ENCODE assay signal across 18 mouse cellular contexts in genomic region chr1:151598876-151599275, GRCm38 (mm10).
"Had no signal": no experiment of that assay in that cellular context is flagged by ENCODE, and none has a peak within 500 bp of the region (broad histone marks: within the 10 kb centered on the region; RNA-seq: fewer than 3 reads in every experiment).

No protein-coding gene starts in this region.

- H3K4me3 ChIP-seq: left cerebral cortex, adult 2 months; midbrain, embryonic 12.5 days had no signal

- H3K27me3 ChIP-seq: midbrain, embryonic 12.5 days had no signal

- H3K4me1 ChIP-seq: midbrain, embryonic 12.5 days had no signal

- H3K4me2 ChIP-seq: midbrain, embryonic 12.5 days had no signal

- H3K36me3 ChIP-seq: midbrain, embryonic 12.5 days had no signal

- H3K9me3 ChIP-seq: midbrain, embryonic 12.5 days had no signal

- ATAC-seq: inflammation-experienced regulatory T-cells, adult 6 months; intestine, embryonic 16.5 days; midbrain, embryonic 16.5 days had no signal

- H3K27ac ChIP-seq: kidney, postnatal 0 days; left cerebral cortex, adult 2 months; liver, embryonic 14.5 days; midbrain, embryonic 12.5 days; stomach, postnatal 0 days had no signal

- DNase-seq: kidney, adult 18-20 months; kidney, adult 9 months; kidney, postnatal 25 days; layer of hippocampus, postnatal 36 days; lung, adult 18-20 months; lung, postnatal 14 days; right cerebral cortex, adult 18-20 months; right cerebral cortex, postnatal 14 days; right cerebral cortex, postnatal 4 days; thymus, postnatal 36 days had no signal

- H3K9ac ChIP-seq: liver, embryonic 14.5 days; midbrain, embryonic 12.5 days had no signal
